Mouse (Mus musculus): Measurements from ENCODE around the gene 0610037L13Rik. TPM values are rescaled to one million over a fixed set of nuclear protein-coding genes. Genes with fewer than 3 reads are reported as not detected.

Gene 0610037L13Rik
- polyA plus RNA-seq (2012; rRNA removed): 146 and 216 TPM in 2 replicates

DNA sequence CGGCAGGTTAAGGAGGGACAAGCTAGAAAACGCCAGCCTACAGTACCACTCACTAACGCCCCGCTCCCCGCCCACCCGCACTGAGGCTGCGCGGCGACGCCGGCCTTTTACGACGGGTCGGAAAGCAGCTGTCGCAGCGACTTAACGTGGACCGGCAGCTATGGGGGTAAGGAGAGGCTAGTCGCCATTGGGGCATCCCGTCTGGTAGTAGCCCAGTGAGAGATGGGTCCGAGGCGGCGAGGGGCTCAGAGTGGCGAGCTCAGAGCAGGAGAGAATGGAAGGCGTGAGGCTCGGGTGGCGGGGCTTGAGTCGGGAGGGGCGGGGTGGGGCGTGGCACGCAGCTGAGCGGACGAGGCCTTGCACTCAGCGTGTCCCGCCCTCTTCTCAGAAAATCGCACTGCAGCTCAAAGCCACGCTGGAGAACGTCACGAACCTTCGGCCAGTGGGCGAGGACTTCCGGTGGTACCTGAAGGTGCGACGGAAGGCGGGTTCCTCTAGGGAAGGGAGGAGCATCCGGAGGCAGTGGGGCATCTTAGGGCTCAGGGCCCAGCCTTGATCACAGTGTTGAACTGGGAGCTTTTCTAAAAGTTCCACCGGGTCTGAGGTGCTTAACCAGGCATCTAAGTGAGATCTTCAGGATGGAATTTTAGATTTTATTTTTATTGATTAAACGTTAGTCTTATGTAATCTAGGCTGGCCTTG is at the start of gene 0610037L13Rik:
TSS of gene 0610037L13Rik (plus strand) at position 83 of the 702 bp plus-strand sequence.
- peak; percentile 88 for DNase-seq (ENCODE audit: low spot score)

DNA sequence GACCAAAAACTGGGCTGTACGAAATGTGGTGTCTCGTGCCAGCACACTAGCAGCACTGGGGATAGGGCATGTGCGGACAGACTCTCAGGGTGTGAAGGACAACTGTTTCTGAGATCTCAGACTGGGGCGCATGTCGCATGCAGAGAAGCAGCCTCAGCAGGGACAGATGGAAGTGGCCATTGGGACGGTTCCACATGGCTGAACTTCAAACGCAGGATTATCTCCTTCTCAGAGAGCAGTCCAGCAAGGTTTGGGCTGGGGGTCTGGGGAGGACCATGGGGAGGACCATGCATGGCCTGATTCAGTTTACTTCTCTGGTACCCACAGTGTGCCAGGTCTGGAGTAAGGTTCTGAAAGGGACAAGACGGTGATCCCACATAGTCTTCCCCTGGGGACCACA is 45.9 kb upstream of the 0610037L13Rik start:
- no peak for DNase-seq (ENCODE audit: low spot score)

DNA sequence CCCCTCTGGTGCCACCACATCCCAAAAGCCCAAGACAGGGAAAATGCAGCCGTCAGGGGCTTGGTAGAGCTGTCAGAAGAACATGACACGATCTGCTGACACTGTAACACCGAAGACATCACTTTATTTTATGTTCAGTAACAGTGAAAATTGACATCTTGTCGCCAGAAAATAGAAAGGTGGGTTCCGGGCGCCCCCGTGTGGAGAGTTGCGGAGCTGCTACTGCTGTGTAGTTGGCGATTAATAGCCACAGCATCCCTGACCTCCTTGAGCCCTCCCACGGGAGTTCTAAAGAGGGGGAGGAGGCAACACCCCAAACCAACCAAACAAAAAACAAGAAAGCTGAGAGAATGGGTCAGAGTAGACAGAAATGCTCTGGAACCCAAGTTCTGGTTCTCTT is 44.6 kb upstream of the 0610037L13Rik start:
- peak; percentile 72 for DNase-seq (ENCODE audit: low spot score)

DNA sequence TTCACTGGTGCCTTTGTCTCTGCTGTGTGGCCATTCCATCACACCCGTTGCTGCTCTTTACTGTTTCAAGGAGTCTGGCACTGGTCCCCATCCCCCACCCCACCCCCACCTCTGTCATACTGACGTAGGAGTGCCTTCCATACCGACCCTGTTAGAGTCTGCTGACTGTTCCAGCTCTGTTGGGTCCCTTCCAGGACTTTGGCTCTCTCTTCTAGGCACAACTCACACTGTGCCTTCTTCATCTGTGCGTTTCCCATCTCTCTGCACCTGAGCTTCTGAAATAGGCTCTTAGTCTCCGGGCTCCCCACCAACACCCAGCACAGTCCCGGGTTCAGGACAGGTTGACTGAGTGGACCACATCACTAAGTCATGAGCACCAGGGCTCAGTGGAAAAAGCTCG is 42.8 kb upstream of the 0610037L13Rik start:
- DNase-seq (ENCODE audit: low spot score): no peak

DNA sequence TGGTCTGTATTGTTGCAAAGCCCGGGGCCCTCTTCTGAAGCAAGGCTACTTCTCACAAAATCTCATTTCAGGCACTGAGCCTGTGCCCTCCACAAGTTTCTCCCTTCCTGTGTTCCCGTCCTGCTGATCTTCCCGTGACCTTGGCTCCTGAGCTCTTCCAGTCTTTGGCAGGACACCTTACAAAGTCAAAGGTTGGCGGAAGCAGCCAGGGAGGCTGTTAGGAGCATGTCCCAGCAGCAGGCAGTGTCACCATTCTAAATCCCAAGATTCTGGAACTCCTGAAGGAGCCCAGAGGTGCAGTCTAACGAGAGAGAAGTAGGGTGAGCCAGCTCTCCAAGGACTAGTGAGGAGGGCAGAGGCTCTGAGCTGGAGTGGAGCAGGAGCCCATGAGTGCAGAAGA is 41.1 kb upstream of the 0610037L13Rik start:
- DNase-seq (ENCODE audit: low spot score): no peak

DNA sequence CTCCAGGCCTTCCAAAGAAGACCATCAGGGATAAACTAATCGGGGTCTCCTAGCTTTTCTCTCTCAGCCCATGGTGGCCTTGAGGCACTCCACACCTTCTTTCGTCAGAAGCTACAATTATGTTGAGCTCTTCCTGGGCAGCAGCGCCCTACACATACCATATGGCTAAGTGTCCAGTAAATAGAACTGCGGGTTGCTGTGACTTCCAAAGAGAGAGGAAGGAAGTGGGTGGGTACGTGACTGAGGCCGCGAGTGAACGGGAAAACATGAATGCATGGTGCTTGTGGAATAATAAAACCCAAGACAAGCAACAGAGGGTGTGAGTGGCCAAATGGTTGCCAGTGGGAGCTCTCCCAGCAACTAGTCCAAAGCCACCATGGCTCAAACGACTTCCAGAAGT is 40.0 kb upstream of the 0610037L13Rik start:
- no peak for DNase-seq (ENCODE audit: low spot score)

DNA sequence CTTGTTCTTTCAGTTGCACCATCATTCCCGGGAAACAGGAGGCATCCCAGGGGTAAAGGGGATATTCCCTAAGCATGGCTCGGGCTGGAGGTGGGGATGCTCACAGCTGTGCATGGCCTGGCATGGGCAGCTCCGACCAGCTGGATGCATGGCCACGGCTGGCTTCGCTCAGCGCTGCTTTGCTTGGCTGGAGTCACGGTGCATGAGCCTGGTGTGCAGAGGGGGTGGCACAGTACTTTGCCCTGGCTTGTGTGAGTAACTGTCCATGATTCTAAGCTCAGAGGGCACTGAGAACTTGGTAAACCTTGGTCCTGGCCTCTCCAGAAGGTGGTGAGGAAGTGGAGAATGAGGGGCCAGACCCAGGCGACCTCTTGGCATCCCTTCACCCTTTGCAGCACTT is 39.5 kb upstream of the 0610037L13Rik start:
- DNase-seq (ENCODE audit: low spot score): no peak

DNA sequence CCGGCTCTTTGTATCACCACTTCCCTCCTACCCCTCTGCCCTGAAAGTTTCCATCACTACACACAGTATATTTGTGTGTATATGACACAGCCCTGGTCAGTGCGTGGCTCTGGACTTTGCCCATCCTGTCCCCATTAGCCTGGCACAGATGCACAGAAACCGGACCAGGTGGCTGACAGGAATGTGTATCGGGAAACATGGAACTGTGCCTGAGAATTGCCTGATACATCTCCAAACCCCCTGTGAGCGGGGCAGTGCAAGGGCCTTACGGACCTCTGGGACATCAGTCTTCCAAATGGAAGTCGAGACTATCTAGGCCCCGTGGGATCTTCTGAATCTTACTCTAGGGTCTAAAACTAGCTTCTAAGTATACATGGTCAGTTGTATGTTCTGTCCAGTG is 36.3 kb upstream of the 0610037L13Rik start:
- DNase-seq (ENCODE audit: low spot score): no peak

DNA sequence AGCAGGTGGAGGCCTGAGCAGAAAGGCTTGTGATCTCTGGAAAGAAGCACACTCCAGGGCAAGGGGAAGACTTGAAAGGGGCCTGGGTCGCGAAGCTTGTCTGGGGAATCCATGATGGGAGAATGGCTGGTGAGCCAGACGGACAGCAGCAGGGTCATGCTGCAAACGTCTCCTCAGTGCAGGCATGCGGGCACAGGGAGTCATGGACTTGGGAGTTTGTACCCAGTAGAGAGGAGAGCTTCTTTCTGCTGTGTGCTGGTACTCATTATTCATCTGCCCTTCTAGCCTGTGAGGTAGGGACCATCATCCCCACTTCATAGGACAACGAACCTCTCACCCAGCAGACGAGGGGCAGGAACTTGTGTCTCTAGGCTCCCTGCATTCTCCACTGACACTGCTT is 35.8 kb upstream of the 0610037L13Rik start:
- DNase-seq (ENCODE audit: low spot score): no peak

DNA sequence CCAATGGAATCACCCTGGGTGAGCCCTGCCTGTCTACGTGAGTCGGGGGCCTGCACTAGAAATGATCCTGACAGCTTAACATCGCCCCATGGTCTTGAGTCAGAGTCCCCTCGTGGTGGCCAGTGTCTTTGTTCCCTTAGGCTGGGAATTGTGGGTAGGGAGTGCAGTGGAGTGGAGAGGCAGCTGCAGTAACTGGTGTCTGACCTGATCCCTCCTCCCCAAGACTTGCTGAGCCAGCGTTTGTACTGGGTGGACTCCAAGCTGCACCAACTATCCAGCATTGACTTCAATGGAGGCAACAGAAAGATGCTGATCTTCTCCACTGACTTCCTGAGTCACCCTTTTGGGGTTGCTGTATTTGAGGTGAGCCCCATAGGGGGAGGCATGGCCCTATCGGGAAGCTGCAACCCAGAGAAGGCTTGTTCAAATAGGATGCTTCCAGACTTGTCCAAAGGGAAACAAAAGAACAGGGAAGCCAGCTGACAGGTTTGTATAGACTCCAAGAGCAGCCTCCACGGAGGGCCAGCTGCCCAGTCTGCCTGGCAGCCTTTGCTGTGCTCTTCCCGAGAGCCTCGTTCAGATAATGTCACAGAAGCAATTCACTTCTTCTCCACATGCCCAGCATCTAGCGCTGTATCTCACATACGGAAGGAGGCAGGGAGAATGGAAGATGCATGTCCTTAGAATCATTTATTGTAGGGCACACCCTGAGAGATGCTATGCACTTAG is 32.5 kb upstream of the 0610037L13Rik start:
- DNase-seq (ENCODE audit: low spot score): no peak

DNA sequence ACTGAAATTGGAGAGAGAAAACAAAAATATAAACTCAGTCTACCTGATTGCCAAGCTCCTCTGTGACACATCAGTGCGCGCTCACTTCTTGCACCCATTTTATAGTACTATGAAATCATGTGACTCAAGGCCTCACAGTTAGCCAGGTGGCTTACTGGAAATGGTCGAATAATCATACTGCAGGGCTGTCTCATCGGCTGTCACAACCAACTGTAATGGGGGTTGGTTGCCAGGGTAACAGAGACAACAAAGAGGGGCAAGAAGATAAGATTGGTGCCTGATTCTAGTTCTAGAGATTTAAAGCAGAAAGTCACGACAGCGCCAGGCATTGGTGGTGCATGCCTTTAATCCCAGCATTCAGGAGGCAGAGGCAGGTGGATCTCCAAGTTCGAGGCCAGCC is 30.6 kb upstream of the 0610037L13Rik start:
- DNase-seq (ENCODE audit: low spot score): no peak

DNA sequence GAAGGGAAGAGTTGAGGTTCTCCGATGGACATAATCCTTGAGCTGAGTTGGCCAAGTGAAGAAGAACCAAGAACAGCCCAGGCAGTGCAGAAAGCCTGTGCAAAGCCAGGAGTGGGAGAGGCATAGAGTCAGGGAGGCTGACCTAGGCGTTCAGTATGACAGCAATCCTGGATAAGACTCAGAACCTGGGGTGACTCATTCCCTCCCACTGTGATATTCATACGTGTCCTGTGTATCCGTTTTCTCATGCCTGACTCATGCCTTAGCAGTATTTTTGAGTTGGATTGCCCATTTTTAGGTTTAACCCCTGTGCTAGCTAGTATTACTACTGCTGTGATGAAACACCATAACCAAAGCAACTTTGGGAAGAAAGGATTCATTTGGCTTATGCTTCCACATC is 24.7 kb upstream of the 0610037L13Rik start:
- DNase-seq (ENCODE audit: low spot score): no peak

DNA sequence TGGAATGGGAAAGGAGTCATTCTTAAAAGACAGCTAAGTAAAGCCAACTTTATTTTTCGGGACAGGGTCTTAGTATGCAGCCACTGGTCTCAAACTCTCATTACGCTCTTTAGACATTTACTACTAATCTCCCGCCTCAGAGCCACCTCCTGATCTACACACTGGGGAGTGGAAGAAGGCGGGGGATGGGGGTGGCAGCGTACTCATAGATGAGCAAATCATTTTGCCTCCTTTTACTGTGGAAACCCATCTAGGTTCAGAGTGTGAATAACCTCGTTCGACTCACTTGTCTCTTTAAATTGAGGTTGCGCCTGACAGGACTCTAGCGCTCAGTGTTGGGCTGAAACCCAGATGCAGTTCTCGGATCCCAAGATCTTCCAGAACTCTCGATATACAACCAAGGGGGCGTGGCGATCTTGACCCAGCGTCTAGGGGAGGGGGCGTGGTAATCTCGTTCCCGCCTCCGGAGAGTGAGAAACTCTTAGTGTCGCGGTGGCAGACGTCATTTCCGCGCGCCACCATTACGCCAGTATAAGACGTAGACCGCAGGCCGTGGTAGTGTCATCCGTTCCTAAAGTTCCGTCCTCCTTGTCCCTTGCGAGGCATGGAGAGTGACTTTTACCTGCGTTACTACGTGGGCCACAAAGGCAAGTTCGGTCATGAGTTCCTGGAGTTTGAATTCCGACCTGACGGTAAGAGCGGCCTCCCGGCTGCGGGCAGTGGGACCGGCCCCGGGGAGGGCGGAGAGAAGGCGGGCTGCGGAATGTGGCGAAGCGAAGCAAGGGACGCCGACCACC is 10.2 kb upstream of the 0610037L13Rik start, which contains the start of gene Magoh:
TSS of gene Magoh (plus strand) at position 502 of the 797 bp plus-strand sequence.
- peak; percentile 89 for DNase-seq (ENCODE audit: low spot score)

DNA sequence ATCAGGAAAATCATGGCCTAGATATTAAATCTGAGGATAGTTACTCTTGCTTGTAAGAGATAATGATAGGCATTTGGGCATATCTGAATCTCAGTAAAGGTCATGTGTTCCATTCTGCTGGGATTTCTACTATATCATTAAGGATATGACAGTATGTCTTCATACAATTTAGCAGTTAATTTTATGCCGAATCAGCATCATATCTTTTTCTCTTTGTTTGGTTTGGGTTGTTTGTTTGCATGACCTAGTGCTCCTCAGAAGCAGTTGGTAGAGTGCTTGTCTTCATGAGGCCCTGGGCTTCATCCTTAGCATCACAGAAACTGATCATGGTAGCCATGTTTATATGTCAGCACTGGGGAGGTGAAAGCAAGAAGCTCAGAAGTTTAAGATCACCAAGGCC is 8.0 kb upstream of the 0610037L13Rik start:
- DNase-seq (ENCODE audit: low spot score): no peak

DNA sequence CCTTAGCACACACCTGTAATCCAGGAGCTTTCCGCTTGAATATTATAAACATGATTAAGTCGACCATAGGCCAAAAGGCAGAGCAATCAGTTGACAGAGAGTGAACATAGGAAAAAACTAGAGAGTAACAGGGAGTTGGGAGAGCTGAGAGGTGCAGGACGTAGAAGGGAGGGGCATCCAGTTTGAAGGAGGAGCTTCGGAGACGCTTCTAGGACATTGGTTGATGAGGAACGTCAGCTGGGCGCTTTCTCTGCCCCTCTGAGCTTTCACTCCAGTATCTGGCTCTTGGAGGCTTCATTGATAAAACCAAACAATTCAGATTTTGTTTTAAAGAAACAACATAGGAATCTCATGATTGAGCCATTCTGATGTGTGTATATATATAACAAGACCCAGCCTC is 3.2 kb upstream of the 0610037L13Rik start:
- DNase-seq (ENCODE audit: low spot score): no peak

DNA sequence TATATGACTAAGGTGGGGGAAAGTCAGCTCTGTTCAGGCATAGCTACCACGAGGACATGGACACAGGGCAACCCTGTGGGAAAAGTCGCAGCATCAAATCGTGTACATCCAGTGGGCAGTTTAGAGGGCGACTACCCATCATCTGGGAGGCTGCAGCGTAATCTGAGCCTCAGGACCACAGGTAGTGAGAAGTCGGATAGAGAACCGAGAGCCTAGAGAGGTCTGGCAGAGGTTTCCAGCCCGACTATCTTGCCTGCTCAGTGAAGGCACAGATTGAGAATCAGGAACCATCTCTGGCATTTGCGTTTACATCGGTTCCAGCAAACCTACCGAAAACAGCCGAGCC is 255 bp upstream of the 0610037L13Rik start:
- DNase-seq (ENCODE audit: low spot score): no peak

DNA sequence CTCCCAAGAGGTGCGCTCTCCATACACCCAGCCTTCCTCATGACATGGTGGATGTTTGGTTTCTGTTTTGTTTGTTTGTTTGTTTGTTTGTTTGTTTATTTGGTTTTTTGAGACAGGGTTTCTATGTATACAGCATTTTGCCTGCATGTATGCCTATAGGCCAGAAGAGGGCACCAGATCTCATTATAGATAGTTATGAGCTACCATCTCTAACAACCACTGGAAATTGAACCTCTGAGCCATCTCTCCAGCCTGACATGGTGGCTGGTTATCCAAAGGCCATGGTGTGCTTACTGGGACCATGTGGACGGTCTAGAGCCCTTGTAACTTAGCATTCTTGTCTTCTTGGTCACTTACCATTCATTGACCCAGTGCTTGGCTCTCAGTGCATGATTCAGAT is 3.0 kb downstream of the 0610037L13Rik start:
- no peak for DNase-seq (ENCODE audit: low spot score)

DNA sequence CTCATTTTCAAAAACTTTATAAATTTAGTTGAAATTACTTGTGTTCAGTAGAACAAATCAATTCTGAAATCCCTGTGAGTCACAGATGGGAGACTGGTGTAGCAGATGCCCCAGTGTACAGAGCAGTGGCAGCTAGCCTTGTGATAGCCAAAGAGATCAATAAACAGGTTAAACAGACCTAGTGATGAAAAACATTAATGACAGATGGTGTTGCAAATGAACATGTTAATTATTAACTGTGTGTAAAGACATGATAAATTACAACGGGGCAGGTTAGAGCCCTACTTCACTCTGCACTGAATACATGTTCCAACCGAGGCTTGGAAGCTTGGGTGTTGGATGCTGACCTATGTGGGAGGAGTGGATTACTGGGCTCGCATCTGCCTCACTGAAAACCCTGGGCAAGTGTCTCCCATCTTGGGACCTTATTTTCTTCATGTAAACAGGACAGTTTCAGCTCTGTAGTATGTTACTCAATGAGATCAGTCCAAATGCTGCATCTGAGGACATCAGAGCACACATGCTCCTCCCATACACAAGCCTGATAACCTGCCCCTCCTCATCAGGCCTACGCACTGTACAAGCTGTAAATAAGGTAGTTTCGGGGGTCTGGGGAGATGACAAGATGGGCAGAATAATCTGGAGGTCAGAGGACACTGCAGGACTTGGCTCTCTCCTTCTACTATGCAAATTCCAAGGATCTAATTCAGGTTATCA is 9.8 kb downstream of the 0610037L13Rik start:
- no peak for DNase-seq (ENCODE audit: low spot score)

DNA sequence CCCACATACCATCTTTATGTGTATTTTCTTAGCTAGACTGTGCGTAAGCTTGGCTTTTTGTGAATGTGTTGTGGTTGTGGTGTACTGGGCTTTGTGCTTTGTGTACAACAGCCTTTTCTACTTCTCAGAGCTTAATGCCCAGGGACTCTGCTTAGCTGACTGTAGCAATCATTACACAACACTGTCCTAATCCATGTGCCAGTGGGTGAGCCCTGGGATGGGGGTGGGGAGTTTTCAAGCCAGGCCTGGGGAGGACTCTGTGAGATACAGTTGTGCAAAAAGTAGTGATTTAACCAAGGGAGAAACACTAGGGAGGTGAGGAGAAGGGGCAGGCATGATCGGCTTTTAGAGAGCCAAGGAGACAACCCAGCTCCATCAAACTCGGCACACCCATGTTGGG is 10.6 kb downstream of the 0610037L13Rik start:
- DNase-seq (ENCODE audit: low spot score): no peak

DNA sequence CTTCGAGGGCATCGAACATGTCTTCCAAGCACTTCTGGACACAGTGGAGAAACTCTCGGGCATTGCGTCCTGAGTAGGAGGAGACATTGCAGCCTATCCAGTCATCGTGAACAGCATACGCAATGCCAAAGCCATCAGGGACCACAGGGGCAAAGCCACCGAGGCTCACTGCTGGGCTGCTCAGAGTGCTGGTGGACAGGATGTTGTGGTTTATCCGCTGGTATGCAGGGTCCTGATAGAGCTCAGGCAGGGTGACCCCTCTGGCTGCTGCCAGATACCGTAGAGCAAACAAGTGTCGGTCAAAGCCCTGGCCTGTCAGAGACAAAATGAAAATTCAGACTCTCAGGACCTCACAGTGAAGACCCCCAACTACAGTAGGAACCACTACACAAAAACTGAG is 14.6 kb downstream of the 0610037L13Rik start:
- no peak for DNase-seq (ENCODE audit: low spot score)

DNA sequence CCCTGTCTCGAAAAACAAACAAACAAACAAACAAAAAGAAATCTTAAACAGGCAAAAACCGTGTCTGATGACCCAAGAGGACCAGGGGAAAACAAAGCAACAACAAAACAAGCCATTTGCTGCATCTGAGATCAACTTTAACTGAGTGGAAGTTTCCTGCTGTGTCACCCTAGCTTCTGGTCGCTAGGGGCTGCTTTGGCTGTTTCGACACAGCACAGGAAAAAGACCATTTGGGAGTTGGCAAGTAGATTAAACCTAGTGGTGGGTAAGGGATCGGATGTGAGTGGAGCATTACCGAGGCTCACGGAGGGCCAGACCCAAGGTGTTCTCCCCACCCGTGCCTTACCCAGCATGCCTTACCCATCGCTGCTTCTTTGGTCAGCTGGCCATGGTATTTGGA is 16.9 kb downstream of the 0610037L13Rik start:
- no peak for DNase-seq (ENCODE audit: low spot score)

DNA sequence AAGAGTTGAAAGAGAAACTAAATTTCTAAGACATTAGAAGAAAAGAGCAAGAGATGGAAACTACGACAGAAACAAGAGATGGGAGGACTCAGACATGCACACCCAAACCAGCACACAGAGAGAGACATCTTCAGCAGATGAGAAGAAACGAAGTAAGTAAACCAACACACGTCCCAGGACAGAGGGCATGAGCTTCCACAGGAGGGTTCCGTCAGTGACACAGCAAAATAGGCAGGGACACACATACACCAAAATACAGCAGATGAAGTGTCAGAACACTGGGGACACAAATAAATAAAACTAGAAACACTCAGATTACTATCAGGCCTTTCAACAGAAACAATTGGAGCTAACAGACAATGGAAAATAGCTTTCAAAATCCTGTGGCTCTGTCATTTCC is 20.4 kb downstream of the 0610037L13Rik start:
- DNase-seq (ENCODE audit: low spot score): no peak
